Mouse (Mus musculus) megakaryocyte, embryonic 14.5 days (primary cell): ENCODE measurements around the gene Stk39.

Experiments
- FLI1 ChIP-seq: IDR thresholded peaks from 2 replicates; pipeline ENCODE4 v1.6.1; 2012; ENCODE audit warnings: low read length, inconsistent platforms, mixed read lengths
- GATA1 ChIP-seq: IDR thresholded peaks from 3 replicates; pipeline ENCODE4 v1.6.1; 2012; ENCODE audit warnings: mixed read lengths, low read length, inconsistent platforms, borderline replicate concordance

GRCm38 (mm10) chr2:68421002-68421401 is 51.1 kb downstream of the Stk39 start:
- no peak for TF ChIP-seq FLI1
- TF ChIP-seq GATA1 = no peak
